Mouse (Mus musculus) cerebellum, adult 11 months (tissue): ENCODE results near the gene Pola2.

ENCODE experiments used
- DNase-seq: peaks from one replicate; pipeline ENCODE4 v3.0.0; 2022

The Pola2 gene

GRCm38 (mm10) chr19:5963883-5964562, at the start of gene Pola2:
TSS of gene Pola2 (minus strand) at chr19:5964202.
- DNase-seq = peak; percentile 83

- DNase-seq = peak; percentile 13
Measured at GRCm38 (mm10) chr19:6013691-6014090, 49.7 kb upstream of the Pola2 start.

GRCm38 (mm10) chr19:6009137-6009536, 45.1 kb upstream of the Pola2 start:
- no peak for DNase-seq

- DNase-seq = no peak
Measured at GRCm38 (mm10) chr19:6007013-6007412, 43.0 kb upstream of the Pola2 start.

GRCm38 (mm10) chr19:6005541-6005940, 41.5 kb upstream of the Pola2 start:
- DNase-seq = no peak

GRCm38 (mm10) chr19:5999969-6000368, 36.0 kb upstream of the Pola2 start:
- DNase-seq = no peak

GRCm38 (mm10) chr19:5998180-5998579, 34.2 kb upstream of the Pola2 start:
- DNase-seq = no peak

- DNase-seq = no peak
Measured at GRCm38 (mm10) chr19:5994711-5995110, 30.7 kb upstream of the Pola2 start.

GRCm38 (mm10) chr19:5992012-5992411, 28.0 kb upstream of the Pola2 start:
- DNase-seq = no peak

- no peak for DNase-seq
Measured at GRCm38 (mm10) chr19:5991467-5991866, 27.5 kb upstream of the Pola2 start.

- DNase-seq = no peak
Measured at GRCm38 (mm10) chr19:5990921-5991320, 26.9 kb upstream of the Pola2 start.

- DNase-seq = no peak
Measured at GRCm38 (mm10) chr19:5990033-5990432, 26.0 kb upstream of the Pola2 start.

- DNase-seq = no peak
Measured at GRCm38 (mm10) chr19:5989585-5989984, 25.6 kb upstream of the Pola2 start.

- no peak for DNase-seq
Measured at GRCm38 (mm10) chr19:5988815-5989452, 24.9 kb upstream of the Pola2 start.

GRCm38 (mm10) chr19:5988027-5988814, 24.2 kb upstream of the Pola2 start:
- no peak for DNase-seq

- DNase-seq = no peak
Measured at GRCm38 (mm10) chr19:5986043-5986442, 22.0 kb upstream of the Pola2 start, which contains the start of gene Slc22a20. TSS of gene Slc22a20 (minus strand) at chr19:5986143.

- DNase-seq = no peak
Measured at GRCm38 (mm10) chr19:5980477-5980876, 16.5 kb upstream of the Pola2 start.

GRCm38 (mm10) chr19:5977717-5978116, 13.7 kb upstream of the Pola2 start:
- no peak for DNase-seq

- DNase-seq = no peak
Measured at GRCm38 (mm10) chr19:5975676-5976075, 11.7 kb upstream of the Pola2 start.

- DNase-seq = no peak
Measured at GRCm38 (mm10) chr19:5975112-5975511, 11.1 kb upstream of the Pola2 start.

GRCm38 (mm10) chr19:5967664-5968063, 3.7 kb upstream of the Pola2 start:
- DNase-seq = no peak

- DNase-seq = no peak
Measured at GRCm38 (mm10) chr19:5966786-5967185, 2.8 kb upstream of the Pola2 start.

- no peak for DNase-seq
Measured at GRCm38 (mm10) chr19:5965910-5966309, 1.9 kb upstream of the Pola2 start.

- peak; percentile 67 for DNase-seq
Measured at GRCm38 (mm10) chr19:5965280-5965679, 1.3 kb upstream of the Pola2 start.
